Mouse (Mus musculus) C2C12 (cell line): Measurements from ENCODE around the gene Foxk2.

Source experiments
- CTCF ChIP-seq: IDR thresholded peaks from one replicate; pipeline ENCODE4 v1.5.1; 2011; ENCODE audit not compliant: control insufficient read depth, insufficient read depth, insufficient read length
- MYOG ChIP-seq: IDR thresholded peaks from one replicate; pipeline ENCODE4 v1.6.1; 2011; ENCODE audit not compliant: control insufficient read depth, insufficient read length; ENCODE audit errors: extremely low read depth
- USF1 ChIP-seq: IDR thresholded peaks from one replicate; pipeline ENCODE4 v1.6.1; 2011; ENCODE audit warnings: low read depth, mild to moderate bottlenecking, control low read depth, moderate library complexity

- TF ChIP-seq CTCF (no peak), MYOG (no peak), USF1 (no peak)
Observed at GRCm38 (mm10) chr11:121289859-121290258, 30.1 kb downstream of the Foxk2 start.
